Mouse (Mus musculus) neural tube, embryonic 15.5 days (tissue): ENCODE results near the gene Psmc5. TPM values are rescaled to one million over a fixed set of nuclear protein-coding genes. Genes with fewer than 3 reads are reported as not detected.

Source experiments
- ATAC-seq: fragments of 200-750 bp; cut with Nextera tagmentation; 2 replicates; pipeline ENCODE4 v1.8.0; 2017; ENCODE audit warnings: mild to moderate bottlenecking, moderate TSS enrichment, moderate library complexity; ENCODE audit not compliant: low FRiP score
- H3K27ac ChIP-seq: fragments of 300-500 bp; sonication (generic); replicated peaks from 2 replicates; pipeline ENCODE4 v1.5.1; 2015; ENCODE audit warnings: mild to moderate bottlenecking, inconsistent platforms
- H3K27me3 ChIP-seq: fragments of 300-500 bp; sonication (generic); replicated peaks from 2 replicates; pipeline ENCODE4 v1.6.1; 2015; ENCODE audit warnings: inconsistent platforms
- H3K36me3 ChIP-seq: fragments of 300-500 bp; sonication (generic); 2 replicates; pipeline ENCODE4 v1.6.1; 2015; ENCODE audit warnings: inconsistent platforms
- H3K4me1 ChIP-seq: fragments of 300-500 bp; sonication (generic); 2 replicates; pipeline ENCODE4 v1.6.1; 2015; ENCODE audit warnings: inconsistent platforms
- H3K4me2 ChIP-seq: fragments of 300-500 bp; sonication (generic); 2 replicates; pipeline ENCODE4 v1.6.1; 2015; ENCODE audit warnings: inconsistent platforms, mild to moderate bottlenecking, moderate library complexity
- H3K4me3 ChIP-seq: fragments of 300-500 bp; sonication (generic); replicated peaks from 2 replicates; pipeline ENCODE4 v1.5.1; 2015; ENCODE audit warnings: mild to moderate bottlenecking, inconsistent platforms
- H3K9ac ChIP-seq: fragments of 300-500 bp; sonication (generic); replicated peaks from 2 replicates; pipeline ENCODE4 v1.6.1; 2015; ENCODE audit warnings: mild to moderate bottlenecking, inconsistent platforms
- H3K9me3 ChIP-seq: fragments of 300-500 bp; sonication (generic); replicated peaks from 2 replicates; pipeline ENCODE4 v1.6.1; 2016; ENCODE audit warnings: inconsistent platforms
- WGBS: fragments of 180-500 bp; shearing (Covaris S2); methylation state at CpG from one replicate; pipeline ENCODE4 v1.1.7; 2015; ENCODE audit warnings: mixed read lengths; 5-methylcytosine and 5-hydroxymethylcytosine counted together
- polyA plus RNA-seq: library from polyadenylated mRNA; unstranded; fragments of >200 nt; fragmentation: Nextera tagmentation; extraction: Ambion mirVana; gene quantifications from 2 replicates; pipeline ENCODE4 v1.2.1, GENCODE M21; 2015

The Psmc5 gene
- polyA plus RNA-seq, 1 experiment from 2014 or later = 329 TPM

DNA sequence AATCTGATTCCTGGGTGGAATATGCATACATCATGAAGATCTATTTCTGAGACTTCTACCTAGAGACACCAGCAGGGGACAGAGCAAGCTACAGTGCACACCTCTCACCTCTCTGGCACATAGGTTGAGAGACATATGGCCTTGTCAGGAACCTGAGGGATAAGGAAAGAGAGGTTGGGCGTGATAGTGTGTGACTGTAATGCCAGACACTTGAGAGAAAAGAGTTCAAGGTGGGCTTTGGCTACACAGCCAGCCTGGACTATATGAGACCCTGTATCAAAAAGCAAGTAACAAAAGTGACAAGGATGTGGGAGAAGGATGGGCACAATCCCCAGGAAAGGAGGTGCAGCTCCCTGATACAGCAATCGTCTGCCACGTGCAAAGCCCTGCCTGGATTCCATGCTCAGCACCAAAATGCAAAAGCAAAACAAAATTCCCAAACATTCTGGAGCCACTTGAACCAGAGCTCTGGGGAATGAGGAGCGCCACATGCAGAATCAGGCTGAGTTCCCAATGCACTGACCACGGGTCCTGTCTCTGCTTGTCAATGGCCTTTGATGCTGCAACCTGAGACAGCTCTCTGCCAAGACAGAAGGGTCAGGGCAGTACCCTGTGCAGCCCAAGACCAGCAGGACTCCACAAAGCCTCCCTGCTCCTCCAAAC is 15.3 kb downstream of the Psmc5 start:
- Histone ChIP-seq H3K27ac (peak overlapping the region; percentile 90), H3K4me1 (peaks cover 59% of the 10 kb centered on the region)
- no peak for ATAC-seq

DNA sequence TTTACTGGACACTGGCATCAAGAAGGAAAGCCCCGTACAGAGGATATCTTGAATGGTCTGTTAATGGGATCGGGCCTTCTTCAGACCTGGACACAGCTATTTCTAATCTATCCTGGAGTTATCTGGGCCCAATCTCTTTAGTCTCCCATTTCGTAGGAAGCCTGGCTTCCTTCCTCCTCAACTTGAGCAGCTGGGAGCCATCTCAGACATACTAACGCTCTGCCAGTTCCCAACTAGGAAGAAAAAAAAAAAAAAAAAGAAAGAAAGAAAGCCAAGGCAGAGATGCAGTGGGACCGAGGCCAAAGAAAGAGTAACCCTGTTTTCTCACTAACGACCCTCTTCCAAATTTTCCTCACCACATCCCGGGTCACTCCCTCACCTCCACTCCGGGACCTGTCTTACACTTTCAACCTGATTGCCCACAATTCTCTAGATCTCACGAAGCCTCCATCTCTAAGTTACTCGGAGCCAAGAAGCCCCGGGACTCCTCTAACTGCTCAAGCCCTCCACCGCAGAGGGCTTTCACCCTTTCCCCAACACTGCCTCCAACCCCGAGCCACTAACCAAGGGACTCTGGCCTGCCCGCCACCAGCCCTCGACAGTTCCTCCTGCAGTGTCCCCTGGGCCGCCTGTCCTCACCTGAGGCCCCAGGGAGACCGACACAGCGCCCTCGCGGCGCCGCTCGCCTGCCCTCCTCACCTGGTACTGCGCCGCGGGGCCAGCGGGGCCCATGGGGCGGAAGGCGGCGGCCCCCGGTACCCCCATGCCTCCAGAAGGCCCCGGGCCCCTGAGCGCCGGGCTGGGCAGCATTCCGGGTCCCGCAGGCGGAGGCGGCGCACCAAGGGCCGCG is 16.1 kb downstream of the Psmc5 start:
- H3K4me2 ChIP-seq = peak overlapping the region; percentile 77
- peak overlapping the region; percentile 85 for H3K9ac ChIP-seq
- peaks cover 2% of the 10 kb centered on the region; the same call in 1 of the 2 replicates for H3K36me3 ChIP-seq
- peak overlapping the region; percentile 95 for H3K4me3 ChIP-seq
- no peaks in the 10 kb centered on the region for H3K9me3 ChIP-seq
- peak; percentile 37 for ATAC-seq
- 1% methylated on average over 41 of the region's 41 CpGs for WGBS
- H3K4me1 ChIP-seq = peaks cover 58% of the 10 kb centered on the region
- no peaks in the 10 kb centered on the region for H3K27me3 ChIP-seq
- peak overlapping the region; percentile 90 for H3K27ac ChIP-seq

More for the DNA sequence above, 15.3 kb downstream of the Psmc5 start:
- H3K9me3 ChIP-seq = no peaks in the 10 kb centered on the region
- WGBS = 48% methylated on average over 5 of the region's 5 CpGs
- peak overlapping the region; percentile 77 for H3K4me2 ChIP-seq
- H3K4me3 ChIP-seq = peak overlapping the region; percentile 95
- peaks cover 10% of the 10 kb centered on the region for H3K36me3 ChIP-seq
- no peaks in the 10 kb centered on the region for H3K27me3 ChIP-seq
- peak overlapping the region; percentile 85 for H3K9ac ChIP-seq

DNA sequence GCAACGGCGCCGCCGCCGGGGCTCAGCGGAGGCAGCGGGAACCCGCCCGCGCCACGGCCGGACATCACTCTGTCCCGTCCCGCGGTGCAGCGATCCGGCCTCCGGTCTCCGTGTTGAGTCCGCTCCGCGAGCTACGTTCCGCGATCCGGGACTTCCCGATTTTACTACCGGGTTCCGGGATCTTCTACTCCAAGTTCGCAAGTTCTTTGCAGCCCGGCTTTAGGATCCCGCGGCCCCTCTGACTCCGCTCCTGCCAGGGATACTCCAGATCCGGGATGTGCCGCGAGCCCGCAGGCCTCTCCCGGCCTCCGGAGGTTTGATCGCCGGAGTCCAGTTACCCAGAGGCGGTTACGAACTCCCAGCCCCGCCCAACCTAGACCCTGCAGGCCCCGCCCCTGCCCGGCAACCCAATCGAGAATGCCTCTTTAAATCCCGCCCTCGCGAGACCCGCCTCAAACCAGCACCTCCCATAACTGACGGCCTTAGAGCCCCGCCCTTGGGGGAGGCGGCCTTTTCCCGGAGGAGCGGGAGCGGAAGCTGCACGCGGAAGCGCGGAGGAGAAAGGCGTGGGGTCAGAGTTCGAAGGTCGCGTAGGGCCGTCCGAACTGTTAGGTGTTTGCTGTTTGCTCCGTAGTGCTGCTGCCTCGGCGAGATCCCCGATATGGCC is 16.8 kb downstream of the Psmc5 start, which contains the start of gene Smarcd2:
TSS of gene Smarcd2 (minus strand) at position 329 of the 667 bp plus-strand sequence.
- H3K9me3 ChIP-seq = no peaks in the 10 kb centered on the region
- H3K4me3 ChIP-seq = peak within 1 kb of the TSS; percentile 95
- H3K27me3 ChIP-seq = 0 out of 2 replicates have a peak, but pooled peaks cover 2% of the 10 kb centered on the region
- peaks cover 51% of the 10 kb centered on the region for H3K4me1 ChIP-seq
- H3K36me3 ChIP-seq = no peaks in the 10 kb centered on the region
- peak; percentile 95 for ATAC-seq
- WGBS = under 1% methylated on average over 72 of the region's 72 CpGs
- peak within 1 kb of the TSS; percentile 90 for H3K27ac ChIP-seq
- H3K9ac ChIP-seq = peak within 1 kb of the TSS; percentile 85
- peak within 1 kb of the TSS; percentile 77 for H3K4me2 ChIP-seq

DNA sequence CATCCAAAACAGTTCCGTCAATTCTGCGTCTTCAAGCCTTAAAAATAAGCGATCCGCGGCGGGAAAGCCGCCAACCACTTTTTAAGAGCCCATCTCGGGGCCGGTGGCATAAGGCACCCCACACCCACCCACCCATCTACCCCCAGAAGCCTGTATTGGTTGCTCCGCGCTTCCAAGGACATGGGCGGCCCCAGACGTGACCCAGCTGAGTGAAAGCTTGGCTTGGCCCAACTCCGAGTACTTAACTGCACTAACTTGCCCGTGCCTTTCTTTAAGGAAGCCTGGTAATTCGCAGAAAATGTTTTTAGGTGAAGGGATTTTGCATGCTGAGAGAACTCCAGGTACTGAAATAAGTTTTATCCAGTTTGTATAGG is 17.3 kb downstream of the Psmc5 start:
- H3K4me3 ChIP-seq = peak overlapping the region; percentile 95
- 17% methylated on average over 16 of the region's 16 CpGs for WGBS
- H3K9ac ChIP-seq = peak overlapping the region; percentile 85
- H3K36me3 ChIP-seq = no peaks in the 10 kb centered on the region
- peaks cover 45% of the 10 kb centered on the region for H3K4me1 ChIP-seq
- peak; percentile 33 for ATAC-seq
- no peaks in the 10 kb centered on the region for H3K9me3 ChIP-seq
- H3K27me3 ChIP-seq = 0 out of 2 replicates have a peak, but pooled peaks cover 2% of the 10 kb centered on the region
- peak overlapping the region; percentile 90 for H3K27ac ChIP-seq
- H3K4me2 ChIP-seq = peak overlapping the region; percentile 77

DNA sequence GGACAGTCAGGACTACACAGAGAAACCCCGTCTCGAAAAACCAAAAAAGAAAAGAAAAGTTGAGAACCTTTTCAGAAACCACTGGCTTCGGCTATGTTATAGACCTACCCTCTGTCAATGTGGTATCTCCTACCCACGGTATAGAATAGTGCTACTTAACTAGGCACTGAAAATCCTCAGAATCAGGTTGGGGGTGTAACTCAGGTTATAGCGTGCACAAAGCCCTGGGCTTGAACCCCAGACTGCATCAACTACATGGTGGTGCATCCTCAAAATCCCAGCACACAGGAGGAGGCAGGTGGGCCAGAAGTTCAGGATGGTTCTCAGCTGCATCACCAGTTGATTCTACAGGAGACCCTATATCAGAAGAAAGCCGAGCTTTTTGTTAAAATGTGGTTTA is 17.9 kb downstream of the Psmc5 start:
- peak overlapping the region; percentile 95; the same call in 1 of the 2 replicates for H3K4me3 ChIP-seq
- H3K27ac ChIP-seq = no peak overlapping the region
- no peak overlapping the region for H3K9ac ChIP-seq
- no peak for ATAC-seq
- H3K36me3 ChIP-seq = no peaks in the 10 kb centered on the region
- WGBS = 94% methylated on average over 6 of the region's 6 CpGs
- peak overlapping the region; percentile 77 for H3K4me2 ChIP-seq
- 0 out of 2 replicates have a peak, but pooled peaks cover 2% of the 10 kb centered on the region for H3K27me3 ChIP-seq
- H3K4me1 ChIP-seq = peaks cover 40% of the 10 kb centered on the region
- no peaks in the 10 kb centered on the region for H3K9me3 ChIP-seq

DNA sequence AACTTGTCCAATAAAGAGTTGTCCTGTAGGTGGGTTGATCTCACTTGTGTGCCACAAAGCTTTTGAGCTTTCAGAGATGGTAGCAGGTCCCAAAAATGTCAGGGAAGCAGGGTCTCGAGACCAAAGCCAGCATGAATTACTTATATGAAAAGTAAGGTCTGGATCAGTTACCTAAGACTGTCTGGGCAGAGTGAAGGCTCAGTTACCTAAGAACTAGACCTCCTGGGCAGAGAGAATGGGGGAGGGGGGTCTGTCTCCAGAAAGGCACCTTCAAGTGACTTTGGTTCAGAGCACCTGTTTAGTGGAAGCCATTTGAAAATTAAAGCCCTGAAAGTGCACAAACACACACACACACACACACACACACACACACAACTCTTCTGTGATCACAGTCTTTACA is 18.4 kb downstream of the Psmc5 start:
- no peaks in the 10 kb centered on the region for H3K36me3 ChIP-seq
- H3K27ac ChIP-seq = no peak overlapping the region
- peaks cover 35% of the 10 kb centered on the region for H3K4me1 ChIP-seq
- WGBS = 93% methylated on average over 1 of the region's 1 CpGs
- H3K4me2 ChIP-seq = no peak overlapping the region
- no peak overlapping the region for H3K4me3 ChIP-seq
- no peak overlapping the region for H3K9ac ChIP-seq
- ATAC-seq = no peak
- H3K9me3 ChIP-seq = no peaks in the 10 kb centered on the region
- 0 out of 2 replicates have a peak, but pooled peaks cover 2% of the 10 kb centered on the region for H3K27me3 ChIP-seq

DNA sequence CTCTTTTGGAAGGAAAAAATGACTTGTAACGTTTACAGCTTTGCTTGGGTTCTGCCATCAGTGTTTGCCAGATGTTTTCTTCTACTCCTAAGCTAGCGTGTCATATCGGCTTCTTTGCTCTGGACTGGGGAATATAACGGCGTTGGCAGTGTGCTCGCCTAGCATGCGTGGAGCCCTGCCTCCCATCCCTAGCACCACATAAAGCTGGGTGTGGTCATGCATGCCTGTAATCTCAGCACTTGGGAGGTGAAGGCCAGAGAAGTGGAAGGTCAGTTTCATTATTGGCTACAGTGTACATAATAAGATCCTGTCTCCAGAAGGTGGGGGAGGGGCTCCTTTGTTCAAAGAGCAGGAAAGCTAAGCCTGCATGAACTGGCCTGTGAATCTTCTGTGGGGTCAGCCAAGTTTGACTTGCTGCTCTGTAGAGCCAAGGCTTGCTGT is 19.0 kb downstream of the Psmc5 start:
- Histone ChIP-seq H3K4me1 (peaks cover 32% of the 10 kb centered on the region), H3K4me3 (no peak overlapping the region), H3K27ac (no peak overlapping the region), H3K4me2 (no peak overlapping the region), H3K9me3 (no peaks in the 10 kb centered on the region), H3K27me3 (0 out of 2 replicates have a peak, but pooled peaks cover 2% of the 10 kb centered on the region), H3K9ac (no peak overlapping the region), H3K36me3 (no peaks in the 10 kb centered on the region)
- WGBS = 84% methylated on average over 7 of the region's 7 CpGs
- ATAC-seq = no peak

DNA sequence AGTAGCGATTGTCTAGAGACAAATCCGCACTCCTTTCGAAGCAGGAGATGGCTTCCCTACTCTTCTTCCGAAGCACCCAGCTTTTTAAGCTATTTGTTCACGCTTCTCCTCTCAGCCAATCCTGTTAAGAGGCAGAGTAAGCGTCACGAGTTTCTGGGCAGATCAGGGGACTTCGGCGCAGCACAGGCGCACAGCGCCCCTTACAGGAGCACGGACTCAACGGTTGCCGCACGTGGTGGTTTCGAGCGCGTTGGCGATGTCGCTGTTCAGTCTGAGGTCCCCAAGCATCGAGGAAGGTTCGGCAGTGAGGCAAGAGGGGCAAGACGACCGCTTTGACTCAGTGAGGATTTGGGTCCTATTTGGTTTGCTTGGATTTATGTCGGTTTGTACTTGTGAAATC is 20.5 kb downstream of the Psmc5 start, which contains the start of gene Tcam1:
TSS of gene Tcam1 (plus strand) at position 219 of the 400 bp plus-strand sequence.
- Histone ChIP-seq H3K9me3 (no peaks in the 10 kb centered on the region), H3K4me3 (peak within 1 kb of the TSS; percentile 26)
- WGBS = 7% methylated on average over 25 of the region's 25 CpGs

DNA sequence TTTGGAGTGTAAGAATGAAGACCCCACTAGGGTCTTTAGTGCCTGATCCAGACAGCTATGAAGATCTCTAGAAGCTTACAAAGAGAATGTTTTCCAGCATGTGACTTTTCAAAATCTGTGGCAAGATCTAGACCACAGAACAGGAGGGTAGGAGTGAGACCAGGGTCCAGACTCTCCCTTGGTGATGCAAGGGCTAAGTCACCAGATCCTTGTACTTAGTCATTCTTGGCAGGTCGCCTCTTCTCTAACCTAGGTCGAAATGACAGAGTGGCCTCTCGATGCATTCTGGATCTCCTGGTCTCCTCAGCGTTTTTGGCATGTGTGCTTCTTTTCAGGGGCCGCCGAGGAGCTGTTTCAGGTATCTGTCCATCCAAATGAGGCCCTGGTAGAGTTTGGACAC is 26.5 kb downstream of the Psmc5 start:
- Histone ChIP-seq H3K9me3 (no peaks in the 10 kb centered on the region), H3K27me3 (0 out of 2 replicates have a peak, but pooled peaks cover under 1% of the 10 kb centered on the region), H3K4me3 (no peak overlapping the region), H3K4me2 (no peak overlapping the region), H3K4me1 (no peaks in the 10 kb centered on the region), H3K9ac (no peak overlapping the region), H3K27ac (no peak overlapping the region), H3K36me3 (no peaks in the 10 kb centered on the region)
- ATAC-seq = no peak
- WGBS = 90% methylated on average over 6 of the region's 6 CpGs

More for the DNA sequence above, 20.5 kb downstream of the Psmc5 start, which contains the start of gene Tcam1:
- peaks cover 17% of the 10 kb centered on the region for H3K4me1 ChIP-seq
- no peak within 1 kb of the TSS for H3K9ac ChIP-seq
- H3K27me3 ChIP-seq = 0 out of 2 replicates have a peak, but pooled peaks cover 2% of the 10 kb centered on the region
- H3K36me3 ChIP-seq = no peaks in the 10 kb centered on the region
- ATAC-seq = peak; percentile 42
- H3K4me2 ChIP-seq = peak within 1 kb of the TSS; percentile 60
- no peak within 1 kb of the TSS for H3K27ac ChIP-seq

DNA sequence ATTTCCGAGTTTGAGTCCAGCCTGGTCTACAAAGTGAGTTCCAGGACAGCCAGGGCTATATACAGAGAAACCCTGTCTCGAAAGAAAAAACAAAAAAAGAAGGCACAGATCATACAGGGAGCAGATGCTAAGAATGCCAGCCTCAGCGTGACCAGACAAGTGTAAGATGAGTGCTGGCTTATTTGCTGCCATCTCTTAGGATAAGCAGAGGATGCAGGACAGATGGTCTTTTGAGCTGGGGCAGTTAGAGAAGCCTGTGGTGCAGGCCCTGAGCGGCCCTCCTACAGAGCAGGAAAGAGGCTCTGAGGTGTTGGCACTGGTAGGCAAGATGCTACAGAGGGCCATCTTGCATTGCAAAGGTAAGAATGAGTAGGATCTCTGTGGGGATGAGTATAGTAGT is 27.4 kb downstream of the Psmc5 start:
- Histone ChIP-seq H3K4me1 (no peaks in the 10 kb centered on the region), H3K9me3 (no peaks in the 10 kb centered on the region), H3K4me2 (no peak overlapping the region), H3K27ac (no peak overlapping the region), H3K27me3 (no peaks in the 10 kb centered on the region), H3K36me3 (no peaks in the 10 kb centered on the region), H3K4me3 (no peak overlapping the region), H3K9ac (no peak overlapping the region)
- 86% methylated on average over 4 of the region's 4 CpGs for WGBS
- no peak for ATAC-seq

DNA sequence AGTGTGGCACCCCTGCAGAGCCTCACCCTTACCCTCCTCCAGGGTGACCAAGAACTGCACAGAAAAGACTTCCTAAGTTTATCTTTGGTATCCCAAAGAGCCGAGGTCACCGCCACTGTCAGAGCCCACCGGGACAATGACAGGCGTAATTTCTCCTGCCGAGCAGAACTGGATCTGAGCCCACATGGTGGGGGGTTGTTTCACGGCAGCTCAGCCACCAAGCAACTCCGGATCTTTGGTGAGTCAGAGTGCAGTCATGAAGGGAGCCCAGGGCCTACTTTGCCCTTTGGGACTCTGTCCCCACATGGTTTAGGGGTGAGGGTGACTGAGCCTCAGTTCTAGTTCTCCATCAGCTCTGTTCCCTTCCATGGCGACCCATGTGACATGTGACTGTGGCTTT is 28.2 kb downstream of the Psmc5 start:
- ATAC-seq = no peak
- H3K36me3 ChIP-seq = no peaks in the 10 kb centered on the region
- H3K4me3 ChIP-seq = no peak overlapping the region
- no peaks in the 10 kb centered on the region for H3K9me3 ChIP-seq
- no peaks in the 10 kb centered on the region for H3K27me3 ChIP-seq
- H3K9ac ChIP-seq = no peak overlapping the region
- 58% methylated on average over 8 of the region's 8 CpGs for WGBS
- no peak overlapping the region for H3K4me2 ChIP-seq
- H3K27ac ChIP-seq = no peak overlapping the region
- H3K4me1 ChIP-seq = no peaks in the 10 kb centered on the region
